Comparison of ENCODE assay signal across 9 mouse cellular contexts in the genomic region with DNA sequence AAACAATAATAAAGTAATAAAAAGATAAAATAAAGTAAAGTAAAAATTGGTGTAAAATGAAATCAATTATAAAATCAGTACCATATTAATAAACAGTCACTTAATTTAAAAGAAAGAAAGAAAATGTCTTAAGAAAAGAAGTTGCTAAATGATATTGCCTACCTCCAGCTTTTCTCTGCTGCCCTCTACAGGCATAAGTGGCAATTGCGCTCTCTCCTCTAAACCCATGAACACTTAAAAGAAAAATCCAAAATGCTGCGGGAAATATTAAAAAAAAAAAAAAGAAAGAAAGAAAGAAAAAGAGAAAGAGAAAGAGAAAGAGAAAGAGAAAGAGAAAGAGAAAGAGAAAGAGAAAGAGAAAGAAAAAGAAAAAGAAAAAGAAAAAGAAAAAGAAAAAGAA. TPM values are rescaled to one million over a fixed set of nuclear protein-coding genes. Genes with fewer than 3 reads are reported as not detected.
A peak's percentile ranks its signal among the peaks of the same experiment; 100 is the strongest.
DNase-seq lines count a peak whose midpoint lies in the region; ATAC-seq lines count a peak whose summit lies in the region.
"Not testable (repeated sequence)": the region's sequence is repeated elsewhere in the genome, so short reads cannot be mapped to it uniquely, and the experiment has no call there.
"Had no signal": no experiment of that assay in that cellular context is flagged by ENCODE, and none has a peak within 500 bp of the region (broad histone marks: within the 10 kb centered on the region; RNA-seq: fewer than 3 reads in every experiment).

No protein-coding gene starts in this region.

- H3K9me3 ChIP-seq in limb, embryonic 11.5 days (ENCODE audit: control insufficient read depth, low read length), result not testable (repeated sequence)

- WGBS in limb, embryonic 11.5 days, result 17% methylated on average over 2 of the region's 2 CpGs

- not testable (repeated sequence) for H3K27me3 ChIP-seq in limb, embryonic 11.5 days (ENCODE audit: control insufficient read depth, insufficient read depth, low read length); splenic B cell, adult 2 months (ENCODE audit: control insufficient read depth, insufficient read depth, low read length, poor library complexity, severe bottlenecking)

- not testable (repeated sequence) for H3K9ac ChIP-seq in limb, embryonic 11.5 days (ENCODE audit: low read length)

- peak; percentile 79 for DNase-seq in B cell, adult 2 months
- peak; percentile 80 for DNase-seq in adrenal gland, postnatal 10 days
- peak; percentile 28 to 49 for DNase-seq in gastrocnemius, postnatal 36 days
- peak; percentile 73 for DNase-seq in kidney, adult 9 months
- DNase-seq in limb, embryonic 11.5 days (ENCODE audit: low spot score), result peak; percentile 79
- peak; percentile 27 to 55 for DNase-seq in natural killer cell, adult 2 months (ENCODE audit: low spot score in 2 of 2)
- peak; percentile 87 for DNase-seq in splenic B cell, adult 2 months (ENCODE audit: low read depth, low spot score)

- not testable (repeated sequence) for H3K4me2 ChIP-seq in limb, embryonic 11.5 days (ENCODE audit: low read depth, severe bottlenecking)

- not testable (repeated sequence) for H3K4me3 ChIP-seq in limb, embryonic 11.5 days (ENCODE audit: low read depth, low read length)

- intact Hi-C loops in gastrocnemius, postnatal 36 days (cut with DNase I), result loop anchor here (5.0 kb wide), 1 partner anchor 154 kb away; the partner anchor contains the start of gene Gbp5

- H3K4me1 ChIP-seq in limb, embryonic 11.5 days (ENCODE audit: control insufficient read depth, insufficient read depth, low read length), result not testable (repeated sequence)

- not testable (repeated sequence) for H3K36me3 ChIP-seq in limb, embryonic 11.5 days (ENCODE audit: control insufficient read depth, insufficient read depth, low read length); splenic B cell, adult 2 months (ENCODE audit: control insufficient read depth, insufficient read depth, low read length, poor library complexity, severe bottlenecking)

- ATAC-seq in common myeloid progenitor, adult 5-6 weeks (replicated peaks; ENCODE audit: low read depth, poor library complexity, severe bottlenecking), result peak; percentile 85
- ATAC-seq in limb, embryonic 11.5 days (ENCODE audit: insufficient number of reproducible peaks, low FRiP score, low TSS enrichment, low read depth), result not testable (repeated sequence)

- H3K27ac ChIP-seq in limb, embryonic 11.5 days (replicated peaks; ENCODE audit: low read depth, low read length), result not testable (repeated sequence)

RNA-seq across cellular contexts. Expression of gene Gbp2, which starts 25.5 kb away (rescaled TPM):
- 10 to 100 TPM; 10.9 to 13.6 TPM for total RNA-seq in adrenal gland, postnatal 10 days (2021)
- total RNA-seq in common myeloid progenitor, adult 5-6 weeks (2017), result 16.2 and 19.8 TPM in 2 replicates
- 1 to 10 TPM; 2.9 to 3.4 TPM for total RNA-seq in gastrocnemius, postnatal 36 days (2021)
- 0.19 TPM in 1 of 2 replicates, not detected in the other for polyA plus RNA-seq in limb, embryonic 11.5 days (2014; fragmentation: Nextera tagmentation; extraction: Ambion mirVana)

RNA-seq across cellular contexts. Expression of gene Gbp2b, which starts 51.3 kb away (rescaled TPM):
- total RNA-seq in adrenal gland, postnatal 10 days (2021), result under 1 TPM; 0.36 to 0.58 TPM
- total RNA-seq in common myeloid progenitor, adult 5-6 weeks (2017), result not detected in 2 replicates
- under 1 TPM in 1 of 2 experiments, not detected in 1; 0.12 TPM for total RNA-seq in gastrocnemius, postnatal 36 days (2021)
- polyA plus RNA-seq in limb, embryonic 11.5 days (2014; fragmentation: Nextera tagmentation; extraction: Ambion mirVana), result not detected in 2 replicates
- polyA plus RNA-seq: liver, embryonic 11.5 days had no signal

RNA-seq across cellular contexts. Expression of gene Kyat3, which starts 54.9 kb away (rescaled TPM):
- 10 to 100 TPM; 52.7 to 92.9 TPM for total RNA-seq in adrenal gland, postnatal 10 days (2021)
- total RNA-seq in common myeloid progenitor, adult 5-6 weeks (2017), result 16.5 and 18.5 TPM in 2 replicates
- 10 to 100 TPM in 1 of 2 experiments, 1 to 10 TPM in 1; 5.5 to 10.8 TPM for total RNA-seq in gastrocnemius, postnatal 36 days (2021)
- polyA plus RNA-seq in limb, embryonic 11.5 days (2014; fragmentation: Nextera tagmentation; extraction: Ambion mirVana), result 12.0 and 13.5 TPM in 2 replicates
